Mouse (Mus musculus) spleen, adult 2 months (tissue): ENCODE measurements around the gene Bub1b. TPM values are rescaled to one million over a fixed set of nuclear protein-coding genes. Genes with fewer than 3 reads are reported as not detected.

Source experiments
- DNase-seq, 2 experiments: peaks; one replicate each; pipeline versions ENCODE4 v3.0.0 to v3.0.0-alpha.2; 2012 to 2021; ENCODE audit warnings: low spot score in 2 of 2, low read depth in 1 of 2
- H3K27ac ChIP-seq: fragments of 200-500 bp; 2 replicates; pipeline ENCODE4 v1.5.1; 2012; ENCODE audit warnings: low read length, inconsistent platforms; ENCODE audit not compliant: insufficient read depth
- H3K27me3 ChIP-seq: fragments of 200-500 bp; 2 replicates; pipeline ENCODE4 v1.6.1; 2012; ENCODE audit warnings: mild to moderate bottlenecking, moderate library complexity, low read length, inconsistent platforms; ENCODE audit not compliant: control insufficient read depth, insufficient read depth
- H3K36me3 ChIP-seq: fragments of 200-500 bp; 2 replicates; pipeline ENCODE4 v1.6.1; 2012; ENCODE audit warnings: mild to moderate bottlenecking, low read length, inconsistent platforms; ENCODE audit not compliant: control insufficient read depth, insufficient read depth
- H3K4me1 ChIP-seq: fragments of 200-500 bp; 2 replicates; pipeline ENCODE4 v1.6.1; 2011; ENCODE audit warnings: inconsistent platforms; ENCODE audit not compliant: control insufficient read depth, insufficient read depth, insufficient read length
- H3K4me3 ChIP-seq: fragments of 200-500 bp; 2 replicates; pipeline ENCODE4 v1.5.1; 2011; ENCODE audit warnings: mild to moderate bottlenecking, inconsistent platforms; ENCODE audit not compliant: insufficient read depth, insufficient read length; ENCODE audit errors: extremely low read depth
- CTCF ChIP-seq: fragments of 200-500 bp; IDR thresholded peaks from 2 replicates; pipeline ENCODE4 v1.5.1; 2011; ENCODE audit warnings: mild to moderate bottlenecking, inconsistent platforms; ENCODE audit not compliant: insufficient read depth, insufficient read length, insufficient replicate concordance; ENCODE audit errors: extremely low read depth
- POLR2A ChIP-seq: fragments of 200-500 bp; IDR thresholded peaks from 2 replicates; pipeline ENCODE4 v1.6.1; 2011; ENCODE audit warnings: low read depth, low read length, inconsistent platforms
- WGBS: fragments of 180-500 bp; shearing (Covaris S2); methylation state at CpG from one replicate; pipeline ENCODE4 v1.1.7; 2018; 5-methylcytosine and 5-hydroxymethylcytosine counted together
- polyA plus RNA-seq: library from polyadenylated mRNA; depleted of rRNA; stranded (reverse); fragments of >200 nt; gene quantifications from 2 replicates; pipeline ENCODE4 v1.2.3, GENCODE M21; 2012; rRNA removed

The Bub1b gene
- polyA plus RNA-seq, 1 experiment = 5.0 TPM

DNA sequence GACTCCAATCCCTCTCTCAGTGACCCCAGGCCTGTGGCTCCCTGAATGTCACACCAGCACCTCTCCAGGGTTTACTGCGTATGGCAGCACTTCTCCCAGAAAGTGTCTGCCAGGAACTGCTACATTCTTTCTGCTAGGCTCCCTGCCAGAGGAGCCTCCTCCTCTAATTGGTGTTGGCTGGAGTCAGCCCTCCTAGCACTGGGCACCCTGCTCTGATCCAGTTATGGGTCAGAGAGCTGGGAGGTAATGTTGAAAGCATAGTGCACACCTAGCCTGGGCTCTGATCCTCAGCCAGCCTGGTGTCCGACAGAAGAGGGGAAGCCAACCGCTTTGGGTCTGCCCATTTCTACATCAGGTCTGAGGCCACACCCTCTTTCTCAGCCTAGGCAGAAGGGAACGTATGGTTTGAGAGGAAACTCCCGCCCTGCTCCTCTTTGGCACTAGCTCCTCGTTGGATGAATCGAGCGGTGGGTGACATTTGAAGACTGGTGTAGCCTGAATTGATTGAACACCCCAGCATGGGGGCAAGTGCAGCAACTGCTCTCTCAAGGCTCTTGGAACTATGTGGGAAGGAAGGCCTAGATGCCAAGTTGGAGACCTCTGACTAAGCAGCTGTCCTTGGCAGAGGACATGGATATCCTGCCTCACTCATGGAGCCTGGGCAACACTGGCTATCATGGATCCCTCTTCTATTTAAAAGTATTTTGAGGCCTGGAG lies 84.7 kb downstream of the Bub1b start:
- H3K27ac ChIP-seq = no peak overlapping the region
- H3K27me3 ChIP-seq = 0 out of 2 replicates have a peak, but pooled peaks cover under 1% of the 10 kb centered on the region
- H3K36me3 ChIP-seq = no peaks in the 10 kb centered on the region
- DNase-seq = no peak
- no peak overlapping the region for H3K4me3 ChIP-seq
- WGBS = 66% methylated on average over 8 of the region's 8 CpGs
- H3K4me1 ChIP-seq = no peaks in the 10 kb centered on the region
- TF ChIP-seq POLR2A = no peak
- no peak for TF ChIP-seq CTCF

DNA sequence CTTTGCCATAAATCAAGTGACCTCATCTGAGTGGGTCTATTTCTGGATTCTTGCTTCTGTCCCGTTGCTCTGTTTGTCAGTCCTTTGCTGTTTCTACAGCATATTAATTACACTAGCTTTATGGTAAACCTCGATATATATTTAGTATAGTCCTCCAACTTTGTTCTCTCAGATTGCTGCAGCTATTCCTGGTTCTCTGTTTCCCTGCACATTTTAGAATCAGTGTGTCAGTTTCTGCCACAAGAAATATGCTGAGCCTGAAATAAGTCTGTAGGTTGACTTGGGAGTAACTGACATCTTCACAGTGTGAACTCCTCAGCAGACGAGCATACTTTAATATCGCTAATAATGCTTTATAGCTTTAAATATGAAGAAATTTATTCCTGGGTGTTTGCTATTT lies 87.1 kb downstream of the Bub1b start:
- Histone ChIP-seq H3K4me3 (no peak overlapping the region), H3K27ac (no peak overlapping the region), H3K4me1 (no peaks in the 10 kb centered on the region), H3K27me3 (no peaks in the 10 kb centered on the region), H3K36me3 (no peaks in the 10 kb centered on the region)
- WGBS = 81% methylated on average over 4 of the region's 4 CpGs
- no peak for DNase-seq
- TF ChIP-seq CTCF (no peak), POLR2A (no peak)

DNA sequence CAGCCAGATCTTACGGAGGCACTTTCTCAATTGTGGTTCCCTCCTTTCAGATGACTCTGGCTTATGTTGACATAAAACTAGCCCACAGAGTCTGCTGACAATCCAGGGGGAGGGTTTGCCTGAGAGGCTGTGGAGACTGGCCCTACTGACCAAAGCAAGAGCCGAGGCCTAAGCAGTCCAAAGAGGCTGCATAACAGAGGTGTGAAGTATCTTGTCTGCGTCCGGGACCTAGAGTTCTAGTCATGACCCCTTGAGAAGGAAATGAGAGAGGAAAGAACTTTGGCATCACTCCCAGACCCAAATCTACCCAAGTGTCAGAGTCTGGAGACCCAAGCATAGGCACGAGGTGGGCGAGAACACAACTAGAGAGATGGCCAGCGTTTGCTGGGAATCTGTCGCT lies 88.7 kb downstream of the Bub1b start:
- TF ChIP-seq POLR2A = no peak
- no peak for TF ChIP-seq CTCF
- DNase-seq = no peak

DNA sequence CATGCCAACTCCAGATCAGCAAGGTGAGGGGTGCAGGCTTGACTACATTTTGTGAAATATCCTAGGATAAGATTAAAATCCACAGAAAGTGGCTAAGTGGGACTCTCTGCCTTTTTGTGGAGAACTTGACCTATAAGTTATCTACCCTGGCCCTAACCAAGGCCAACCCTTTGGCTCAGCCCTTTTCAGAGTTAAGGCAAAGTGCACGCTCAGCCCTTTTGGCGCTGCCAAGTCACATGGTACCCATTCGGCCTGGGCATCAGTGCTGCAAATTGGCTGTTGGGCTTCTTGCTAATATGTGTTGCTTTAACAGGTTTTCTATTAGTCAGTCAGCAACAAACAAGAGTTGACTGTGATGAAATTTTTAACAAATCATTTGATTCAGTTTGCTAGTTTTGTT lies 89.8 kb downstream of the Bub1b start:
- no peak for TF ChIP-seq CTCF
- no peak for TF ChIP-seq POLR2A
- H3K36me3 ChIP-seq = no peaks in the 10 kb centered on the region
- no peaks in the 10 kb centered on the region for H3K27me3 ChIP-seq
- H3K4me1 ChIP-seq = no peaks in the 10 kb centered on the region
- no peak overlapping the region for H3K27ac ChIP-seq
- WGBS = 89% methylated on average over 3 of the region's 3 CpGs
- no peak for DNase-seq
- H3K4me3 ChIP-seq = no peak overlapping the region

More for the DNA sequence above, 88.7 kb downstream of the Bub1b start:
- Histone ChIP-seq H3K36me3 (no peaks in the 10 kb centered on the region), H3K27ac (no peak overlapping the region), H3K27me3 (no peaks in the 10 kb centered on the region), H3K4me3 (no peak overlapping the region), H3K4me1 (no peaks in the 10 kb centered on the region)
- 71% methylated on average over 8 of the region's 8 CpGs for WGBS

DNA sequence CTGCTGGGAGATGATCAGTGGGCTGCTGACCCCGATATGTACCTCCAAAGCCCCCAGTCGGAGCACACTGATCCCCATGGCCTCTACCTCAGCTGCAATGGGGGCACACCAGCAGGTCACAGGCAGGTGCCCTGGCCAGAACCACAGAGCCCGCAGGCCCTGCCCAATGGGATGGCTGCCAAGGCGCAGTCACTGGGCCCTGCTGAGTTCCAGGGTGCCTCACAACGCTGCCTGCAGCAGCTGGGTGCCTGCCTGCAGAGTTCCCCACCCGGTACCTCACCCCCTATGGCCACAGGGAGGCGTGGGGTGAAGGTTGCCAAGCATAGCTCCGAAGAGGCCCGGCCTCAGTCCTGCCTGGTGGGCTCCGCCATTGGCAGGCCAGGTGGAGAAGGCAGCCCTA lies 91.9 kb downstream of the Bub1b start:
- no peak for DNase-seq
- H3K4me3 ChIP-seq = no peak overlapping the region
- 68% methylated on average over 10 of the region's 10 CpGs for WGBS
- H3K27me3 ChIP-seq = no peaks in the 10 kb centered on the region
- TF ChIP-seq CTCF (no peak), POLR2A (no peak)
- H3K36me3 ChIP-seq = no peaks in the 10 kb centered on the region
- H3K27ac ChIP-seq = no peak overlapping the region
- no peaks in the 10 kb centered on the region for H3K4me1 ChIP-seq

Other genes with a start within 250 kb of the Bub1b start
- gene Gpr176, start 224.8 kb upstream of the Bub1b start, polyA plus RNA-seq = 1.3 and 1.8 TPM in 2 replicates
- 11.2 and 11.9 TPM in 2 replicates for gene Eif2ak4, start 209.6 kb upstream of the Bub1b start, polyA plus RNA-seq
- 29.0 and 32.0 TPM in 2 replicates for gene Srp14, start 118.5 kb upstream of the Bub1b start, polyA plus RNA-seq
- 24.8 and 32.4 TPM in 2 replicates for gene Bmf, start 48.5 kb upstream of the Bub1b start, polyA plus RNA-seq
- 0.33 and 0.45 TPM in 2 replicates for gene Pak6, start 65.1 kb downstream of the Bub1b start, polyA plus RNA-seq
- gene Ankrd63, start 105.8 kb downstream of the Bub1b start, polyA plus RNA-seq = 0.02 and 0.04 TPM in 2 replicates
- 37.0 and 41.7 TPM in 2 replicates for gene Plcb2, start 130.2 kb downstream of the Bub1b start, polyA plus RNA-seq
- 8.7 and 12.1 TPM in 2 replicates for gene Inafm2, start 147.5 kb downstream of the Bub1b start, polyA plus RNA-seq
- 2.6 and 3.1 TPM in 2 replicates for gene Ccdc9b, start 164.4 kb downstream of the Bub1b start, polyA plus RNA-seq
- gene Phgr1, start 174.6 kb downstream of the Bub1b start, polyA plus RNA-seq = 0.28 and 0.36 TPM in 2 replicates
- 0.09 and 0.14 TPM in 2 replicates for gene Disp2, start 181.5 kb downstream of the Bub1b start, polyA plus RNA-seq
- 3.7 and 4.2 TPM in 2 replicates for gene Knstrn, start 215.8 kb downstream of the Bub1b start, polyA plus RNA-seq